Mouse (Mus musculus) small intestine, adult 2 months (tissue): ENCODE results near the gene Sco1. TPM values are rescaled to one million over a fixed set of nuclear protein-coding genes. Genes with fewer than 3 reads are reported as not detected.
"Not testable (repeated sequence)": the region's sequence is repeated elsewhere in the genome, so short reads cannot be mapped to it uniquely, and the experiment has no call there.

Source experiments
- H3K27ac ChIP-seq: fragments of 200-500 bp; 2 replicates; pipeline ENCODE4 v1.5.1; 2012; ENCODE audit warnings: low read depth, low read length, control low read depth, inconsistent platforms; ENCODE audit not compliant: insufficient read depth
- H3K27me3 ChIP-seq: fragments of 200-500 bp; 2 replicates; pipeline ENCODE4 v1.6.1; 2012; ENCODE audit warnings: mild to moderate bottlenecking, moderate library complexity, low read length, inconsistent platforms; ENCODE audit not compliant: control insufficient read depth, insufficient read depth
- H3K36me3 ChIP-seq: fragments of 200-500 bp; 2 replicates; pipeline ENCODE4 v1.6.1; 2012; ENCODE audit warnings: mild to moderate bottlenecking, low read length, control low read depth, inconsistent platforms; ENCODE audit not compliant: control insufficient read depth, insufficient read depth
- H3K4me1 ChIP-seq: fragments of 200-500 bp; 2 replicates; pipeline ENCODE4 v1.6.1; 2012; ENCODE audit warnings: low read length, inconsistent platforms, mixed read lengths; ENCODE audit not compliant: control insufficient read depth, insufficient read depth, insufficient read length
- H3K4me3 ChIP-seq: fragments of 200-500 bp; 2 replicates; pipeline ENCODE4 v1.5.1; 2012; ENCODE audit warnings: low read depth, mild to moderate bottlenecking, control low read depth, inconsistent platforms, low read length, moderate library complexity
- CTCF ChIP-seq: fragments of 200-500 bp; IDR thresholded peaks from 2 replicates; pipeline ENCODE4 v1.5.1; 2012; ENCODE audit warnings: low read depth, mild to moderate bottlenecking, control low read depth, inconsistent platforms, low read length, moderate library complexity, mixed read lengths; ENCODE audit not compliant: insufficient replicate concordance, insufficient read length; ENCODE audit errors: extremely low read depth
- POLR2A ChIP-seq: fragments of 200-500 bp; IDR thresholded peaks from 2 replicates; pipeline ENCODE4 v1.6.1; 2012; ENCODE audit warnings: low read depth, mild to moderate bottlenecking, control low read depth, inconsistent platforms, low read length, moderate library complexity
- WGBS: fragments of 180-500 bp; shearing (Covaris S2); methylation state at CpG from one replicate; pipeline ENCODE4 v1.1.7; 2018; 5-methylcytosine and 5-hydroxymethylcytosine counted together
- polyA plus RNA-seq: library from polyadenylated mRNA; depleted of rRNA; stranded (reverse); fragments of >200 nt; gene quantifications from 2 replicates; pipeline ENCODE4 v1.2.3, GENCODE M21; 2012

Gene Sco1
- polyA plus RNA-seq, 1 experiment = 10.7 TPM

DNA sequence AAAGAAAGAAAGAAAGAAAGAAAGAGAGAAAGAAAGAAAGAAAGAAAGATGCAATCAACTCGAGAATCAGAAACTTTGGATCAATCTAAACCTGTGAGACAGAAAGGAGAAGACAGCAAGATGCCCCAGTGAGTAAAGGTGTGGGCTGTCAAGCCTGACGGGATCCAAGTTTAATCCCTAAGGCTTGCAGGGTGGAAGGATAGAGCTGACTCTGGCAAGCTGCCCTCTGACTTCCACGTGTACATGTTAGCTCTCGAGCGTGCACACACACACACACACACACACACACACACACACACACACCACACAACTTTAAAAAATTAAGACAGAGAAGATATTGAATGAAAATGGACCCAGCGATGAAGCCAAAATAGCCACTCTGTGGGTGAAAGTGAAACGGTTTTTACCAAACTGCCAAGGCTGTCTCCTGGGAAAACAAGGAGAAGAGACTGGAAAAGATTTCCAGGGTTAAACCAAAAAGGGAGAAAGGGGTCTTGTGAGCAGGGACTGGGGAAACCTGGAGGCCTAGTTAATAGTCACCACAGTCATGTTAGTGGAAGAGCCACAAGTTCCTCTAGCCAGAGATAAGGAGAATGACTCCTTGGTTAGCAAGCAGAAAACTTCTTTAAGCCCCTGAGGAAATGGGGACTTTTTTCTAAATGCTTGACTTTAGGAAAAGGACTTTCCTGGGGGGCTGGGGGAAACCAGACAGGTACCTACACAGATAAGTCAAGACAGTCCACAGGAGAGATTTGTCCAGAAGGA lies 32.6 kb upstream of the Sco1 start:
- no peaks in the 10 kb centered on the region for H3K36me3 ChIP-seq
- WGBS = 31% methylated on average over 7 of the region's 7 CpGs
- peaks cover 16% of the 10 kb centered on the region; the same call in 1 of the 2 replicates for H3K4me1 ChIP-seq
- H3K27ac ChIP-seq = peak overlapping the region; percentile 74
- no peaks in the 10 kb centered on the region for H3K27me3 ChIP-seq
- H3K4me3 ChIP-seq = no peak overlapping the region
- no peak for TF ChIP-seq CTCF
- no peak for TF ChIP-seq POLR2A

DNA sequence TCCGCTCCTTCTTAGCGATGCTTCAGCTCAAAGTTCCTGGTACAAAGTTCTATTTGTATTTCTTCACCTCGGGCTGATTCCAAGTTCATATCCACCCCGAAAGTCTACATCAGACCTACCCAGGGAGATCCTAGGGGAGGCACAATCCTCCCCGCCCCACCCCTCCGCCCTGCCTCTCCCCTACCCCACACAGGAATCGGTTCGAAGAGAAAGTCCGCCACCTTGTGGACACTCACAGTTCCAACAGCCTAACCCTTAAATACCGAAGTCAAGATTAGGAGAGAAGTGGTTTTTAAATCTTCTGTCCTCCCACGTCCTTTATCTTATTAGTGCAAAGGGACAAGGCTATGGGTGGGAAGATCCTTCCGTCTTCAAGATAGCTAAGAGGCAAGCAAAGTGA lies 31.5 kb upstream of the Sco1 start:
- H3K4me1 ChIP-seq = peaks cover 16% of the 10 kb centered on the region; the same call in 1 of the 2 replicates
- peak; percentile 89; the same call in 1 of the 2 replicates for TF ChIP-seq CTCF
- TF ChIP-seq POLR2A = no peak
- H3K36me3 ChIP-seq = no peaks in the 10 kb centered on the region
- no peaks in the 10 kb centered on the region for H3K27me3 ChIP-seq
- no peak overlapping the region for H3K4me3 ChIP-seq
- no peak overlapping the region; the same call in 1 of the 2 replicates for H3K27ac ChIP-seq
- 1% methylated on average over 12 of the region's 12 CpGs for WGBS

GRCm38 (mm10) chr11:67022354-67023115 lies 29.9 kb upstream of the Sco1 start:
- Histone ChIP-seq H3K27me3 (no peaks in the 10 kb centered on the region), H3K36me3 (no peaks in the 10 kb centered on the region), H3K27ac (no peak overlapping the region), H3K4me3 (no peak overlapping the region), H3K4me1 (peaks cover 16% of the 10 kb centered on the region; the same call in 1 of the 2 replicates)
- WGBS = 76% methylated on average over 13 of the region's 13 CpGs
- TF ChIP-seq POLR2A (no peak), CTCF (peak; percentile 46; the same call in 1 of the 2 replicates)

DNA sequence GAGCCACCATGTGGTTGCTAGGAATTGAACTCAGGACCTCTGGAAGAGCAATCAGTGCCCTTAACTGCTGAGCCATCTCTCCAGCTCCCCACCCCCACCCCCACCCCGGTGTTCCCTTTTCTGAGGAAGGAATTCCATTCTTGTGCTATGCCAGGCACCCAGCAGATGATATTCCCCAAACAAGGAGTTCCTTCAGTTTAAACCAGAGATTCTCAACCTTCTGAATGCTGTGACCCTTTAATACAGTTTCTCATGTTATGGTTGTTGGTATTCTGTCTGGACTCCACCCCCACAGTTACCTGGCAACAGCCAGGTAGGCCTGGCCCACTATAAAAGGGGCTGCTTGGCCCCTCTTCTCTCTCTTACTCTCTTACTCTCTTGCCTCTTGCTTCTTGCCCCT lies 29.3 kb upstream of the Sco1 start:
- WGBS = 38% methylated on average over 1 of the region's 1 CpGs
- not testable (repeated sequence) for H3K27me3 ChIP-seq, H3K27ac ChIP-seq, H3K4me3 ChIP-seq, H3K36me3 ChIP-seq
- H3K4me1 ChIP-seq = peaks cover 15% of the 10 kb centered on the region; the same call in 1 of the 2 replicates

DNA sequence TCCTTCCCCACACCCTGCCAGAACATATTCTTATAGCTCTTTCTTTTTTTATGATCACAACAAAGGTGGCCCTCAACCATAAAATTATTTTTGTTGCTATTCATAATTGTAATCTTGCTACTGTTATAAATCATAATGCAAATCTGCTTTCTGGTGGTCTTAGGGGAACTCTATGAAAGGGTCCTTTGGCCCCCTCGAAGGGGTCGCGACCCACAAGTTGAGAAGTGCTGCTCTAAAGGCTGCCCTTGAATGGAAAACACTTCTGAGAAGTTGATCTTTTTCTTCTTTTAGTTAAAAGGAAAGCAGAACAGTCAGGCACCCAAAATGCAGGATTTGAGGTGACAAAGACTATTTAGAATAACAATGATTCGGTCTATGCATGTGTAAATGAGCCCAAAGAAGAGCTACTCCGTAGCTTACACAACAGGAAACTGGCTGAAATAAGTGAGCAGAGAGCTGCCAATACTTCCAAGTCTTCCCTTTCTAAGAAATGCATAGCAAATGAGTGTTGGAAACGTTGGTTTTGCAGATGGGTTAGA lies 28.6 kb upstream of the Sco1 start:
- WGBS = 70% methylated on average over 6 of the region's 6 CpGs
- no peaks in the 10 kb centered on the region for H3K36me3 ChIP-seq
- TF ChIP-seq POLR2A = no peak
- no peak for TF ChIP-seq CTCF
- no peaks in the 10 kb centered on the region for H3K27me3 ChIP-seq
- H3K4me1 ChIP-seq = peaks cover 10% of the 10 kb centered on the region; the same call in 1 of the 2 replicates
- no peak overlapping the region for H3K4me3 ChIP-seq
- no peak overlapping the region for H3K27ac ChIP-seq

DNA sequence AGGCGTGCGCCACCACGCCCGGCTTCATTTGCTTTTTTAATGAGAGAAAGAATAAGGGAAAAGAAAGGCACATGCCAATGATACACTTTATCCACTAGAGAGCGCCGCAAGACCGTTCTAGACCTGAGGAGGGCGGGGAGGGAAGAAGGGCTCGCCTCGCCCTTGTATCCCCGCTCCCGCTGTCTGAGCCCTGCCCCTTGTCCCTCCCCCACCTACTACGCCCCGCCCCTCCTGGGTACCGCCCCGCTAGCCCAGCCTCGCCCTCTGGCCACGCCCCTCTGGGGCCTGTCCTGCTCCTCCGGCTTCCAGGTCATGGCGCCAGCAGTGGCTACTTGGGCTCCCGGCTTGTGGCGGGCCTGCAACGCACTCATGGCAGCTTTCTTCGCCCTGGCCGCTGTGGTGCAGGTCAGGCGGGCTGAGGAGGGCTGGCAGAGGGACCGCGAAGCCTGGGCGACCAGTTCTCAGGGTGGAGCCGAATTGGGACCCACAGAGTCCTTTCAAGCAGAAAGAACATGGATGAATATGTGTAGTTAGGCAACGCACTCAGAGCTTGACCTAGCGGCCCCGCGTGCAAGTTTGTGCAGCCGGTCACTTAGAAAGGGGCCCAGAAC lies 27.5 kb upstream of the Sco1 start, which contains the start of gene Tmem220:
TSS of gene Tmem220 (plus strand) at position 288 of the 611 bp plus-strand sequence.
- TF ChIP-seq CTCF (peak; percentile 88), POLR2A (peak; percentile 93)
- WGBS = under 1% methylated on average over 35 of the region's 35 CpGs
- no peaks in the 10 kb centered on the region for H3K27me3 ChIP-seq
- H3K4me3 ChIP-seq = peak within 1 kb of the TSS; percentile 88
- no peaks in the 10 kb centered on the region for H3K36me3 ChIP-seq
- 0 out of 2 replicates have a peak within 1 kb of the TSS, but pooled peaks have one; percentile 19 for H3K27ac ChIP-seq
- peaks cover 7% of the 10 kb centered on the region; the same call in 1 of the 2 replicates for H3K4me1 ChIP-seq
